Mouse (Mus musculus): Measurements from ENCODE around the gene Pfkfb4.

DNA sequence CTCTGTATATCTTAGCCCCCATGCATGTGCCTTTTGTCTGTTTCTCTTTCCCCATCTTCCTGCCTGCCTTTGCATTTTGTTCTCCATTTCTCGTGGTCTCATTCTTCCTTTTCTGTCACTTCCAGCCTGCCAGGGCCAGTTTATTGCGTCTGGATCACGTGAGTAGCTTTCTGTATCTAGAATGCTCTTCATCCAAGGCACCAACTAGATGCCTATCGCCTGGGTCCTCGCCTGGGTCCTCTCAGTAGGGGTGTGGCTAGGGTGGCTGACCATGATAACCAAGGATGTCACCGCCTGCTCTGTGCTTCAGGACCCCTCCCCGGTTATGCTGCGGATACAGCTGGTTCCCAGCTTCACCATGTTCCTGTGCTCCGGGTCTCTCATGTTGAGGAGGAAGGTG lies 8.4 kb upstream of the Pfkfb4 start:
- no peak for TF ChIP-seq CTCF (IDR thresholded peaks at IDR 0.05)
- TF ChIP-seq EP300 (IDR thresholded peaks at IDR 0.05) = no peak

Measured in lung, postnatal 0 days (tissue).